Mouse (Mus musculus) embryonic facial prominence, embryonic 10.5 days (tissue): ENCODE measurements around the gene Ptk7. TPM values are rescaled to one million over a fixed set of nuclear protein-coding genes. Genes with fewer than 3 reads are reported as not detected.

Experiments
- DNase-seq: peaks from one replicate; pipeline ENCODE4 v3.0.0-alpha.2; 2017; ENCODE audit warnings: low spot score
- H3K27ac ChIP-seq: fragments of 300-500 bp; sonication (generic); replicated peaks from 2 replicates; pipeline ENCODE4 v1.5.1; 2016; ENCODE audit warnings: mild to moderate bottlenecking
- H3K27me3 ChIP-seq: fragments of 300-500 bp; sonication (generic); replicated peaks from 2 replicates; pipeline ENCODE4 v1.6.1; 2016; ENCODE audit warnings: low read depth, mild to moderate bottlenecking; ENCODE audit not compliant: poor library complexity, severe bottlenecking
- H3K36me3 ChIP-seq: fragments of 300-500 bp; sonication (generic); replicated peaks from 2 replicates; pipeline ENCODE4 v1.6.1; 2016; ENCODE audit warnings: mild to moderate bottlenecking, moderate library complexity
- H3K4me1 ChIP-seq: fragments of 300-500 bp; sonication (generic); 2 replicates; pipeline ENCODE4 v1.6.1; 2016
- H3K4me3 ChIP-seq: fragments of 300-500 bp; sonication (generic); 2 replicates; pipeline ENCODE4 v1.5.1; 2016; ENCODE audit warnings: mild to moderate bottlenecking, moderate library complexity
- H3K9me3 ChIP-seq: fragments of 300-500 bp; sonication (generic); 2 replicates; pipeline ENCODE4 v1.6.1; 2016; ENCODE audit warnings: mild to moderate bottlenecking
- WGBS: fragments of 180-500 bp; shearing (Covaris S2); methylation state at CpG from one replicate; pipeline ENCODE4 v1.1.7; 2016; 5-methylcytosine and 5-hydroxymethylcytosine counted together
- polyA plus RNA-seq: library from polyadenylated mRNA; unstranded; fragments of >200 nt; fragmentation: Nextera tagmentation; extraction: Ambion mirVana; gene quantifications from 2 replicates; pipeline ENCODE4 v1.2.1, GENCODE M21; 2016

Gene Ptk7
- polyA plus RNA-seq, 1 experiment from 2014 or later: 92.5 TPM

DNA sequence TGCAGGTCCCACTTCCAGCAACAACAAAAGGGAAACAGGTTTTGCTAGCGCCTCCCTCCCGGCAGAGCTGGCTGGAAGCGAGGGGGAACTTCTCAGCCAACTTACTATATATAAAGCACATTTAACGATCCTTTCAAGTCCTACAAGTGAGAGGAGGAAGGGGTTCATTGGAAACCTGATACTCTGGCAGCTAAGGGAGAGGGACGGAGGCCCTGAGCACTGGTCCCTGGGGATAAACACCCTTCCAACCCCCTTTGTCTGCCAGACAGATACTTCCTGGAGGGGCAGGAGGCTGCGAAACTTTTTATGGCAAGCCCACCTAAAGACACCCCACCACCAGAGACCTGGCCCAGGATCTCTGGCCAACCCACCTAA lies 10.9 kb downstream of the Ptk7 start:
- 6% methylated on average over 6 of the region's 6 CpGs for WGBS
- H3K27me3 ChIP-seq: no peaks in the 10 kb centered on the region
- peak overlapping the region; percentile 47 for H3K4me3 ChIP-seq
- peaks cover 96% of the 10 kb centered on the region for H3K4me1 ChIP-seq
- H3K9me3 ChIP-seq: no peaks in the 10 kb centered on the region
- H3K36me3 ChIP-seq: peaks cover 5% of the 10 kb centered on the region; the same call in 1 of the 2 replicates
- DNase-seq: no peak
- H3K27ac ChIP-seq: peak overlapping the region; percentile 96

- Histone ChIP-seq H3K27ac (peak overlapping the region; percentile 96), H3K4me3 (peak overlapping the region; percentile 47)
Measured at GRCm38 (mm10) chr17:46617799-46618198, 11.5 kb downstream of the Ptk7 start.

DNA sequence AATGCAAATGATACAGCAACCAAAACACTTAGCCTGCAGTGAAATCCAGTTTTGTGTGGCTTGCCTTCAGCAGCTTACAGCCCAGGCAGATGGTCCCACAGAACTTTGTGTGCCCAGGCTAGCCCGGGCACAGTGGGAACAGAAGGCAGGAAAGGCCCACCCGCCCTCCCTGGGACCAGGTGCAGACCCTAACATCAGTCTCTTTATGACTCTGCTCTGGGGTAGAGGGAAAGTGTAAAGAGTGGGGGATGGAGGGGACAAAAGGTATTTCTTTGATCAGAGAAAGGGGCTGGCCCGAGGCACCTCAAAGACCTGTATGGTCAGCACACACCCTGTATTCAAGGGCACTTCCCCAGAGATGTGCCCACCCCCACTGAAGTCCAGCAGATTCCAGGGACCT lies 16.1 kb downstream of the Ptk7 start:
- Histone ChIP-seq H3K4me1 (peaks cover 86% of the 10 kb centered on the region), H3K4me3 (0 out of 2 replicates have a peak overlapping the region, but pooled peaks have one; percentile 11), H3K9me3 (no peaks in the 10 kb centered on the region), H3K36me3 (peaks cover 26% of the 10 kb centered on the region), H3K27me3 (no peaks in the 10 kb centered on the region), H3K27ac (peak overlapping the region; percentile 55)
- no peak for DNase-seq
- 58% methylated on average over 3 of the region's 3 CpGs for WGBS

More at GRCm38 (mm10) chr17:46617799-46618198, 11.5 kb downstream of the Ptk7 start:
- peaks cover 96% of the 10 kb centered on the region for H3K4me1 ChIP-seq
- no peaks in the 10 kb centered on the region for H3K27me3 ChIP-seq
- no peak for DNase-seq
- no peaks in the 10 kb centered on the region for H3K9me3 ChIP-seq
- 64% methylated on average over 12 of the region's 12 CpGs for WGBS
- peaks cover 5% of the 10 kb centered on the region; the same call in 1 of the 2 replicates for H3K36me3 ChIP-seq

GRCm38 (mm10) chr17:46612820-46613219 lies 16.5 kb downstream of the Ptk7 start:
- no peak for DNase-seq
- Histone ChIP-seq H3K4me1 (peaks cover 85% of the 10 kb centered on the region), H3K9me3 (no peaks in the 10 kb centered on the region), H3K36me3 (peaks cover 26% of the 10 kb centered on the region), H3K4me3 (0 out of 2 replicates have a peak overlapping the region, but pooled peaks have one; percentile 11), H3K27ac (peak overlapping the region; percentile 55), H3K27me3 (no peaks in the 10 kb centered on the region)
- 46% methylated on average over 4 of the region's 4 CpGs for WGBS

GRCm38 (mm10) chr17:46612189-46612588 lies 17.1 kb downstream of the Ptk7 start:
- Histone ChIP-seq H3K4me1 (peaks cover 85% of the 10 kb centered on the region), H3K27me3 (no peaks in the 10 kb centered on the region), H3K27ac (peak overlapping the region; percentile 55), H3K36me3 (peaks cover 26% of the 10 kb centered on the region), H3K4me3 (no peak overlapping the region), H3K9me3 (no peaks in the 10 kb centered on the region)
- 71% methylated on average over 2 of the region's 2 CpGs for WGBS
- DNase-seq: no peak

- peaks cover 79% of the 10 kb centered on the region for H3K4me1 ChIP-seq
- no peaks in the 10 kb centered on the region for H3K9me3 ChIP-seq
- no peak overlapping the region for H3K4me3 ChIP-seq
- H3K36me3 ChIP-seq: peaks cover 26% of the 10 kb centered on the region
- no peaks in the 10 kb centered on the region for H3K27me3 ChIP-seq
- no peak for DNase-seq
- 95% methylated on average over 6 of the region's 6 CpGs for WGBS
- H3K27ac ChIP-seq: no peak overlapping the region
Measured at GRCm38 (mm10) chr17:46611316-46611715, 18.0 kb downstream of the Ptk7 start.

GRCm38 (mm10) chr17:46609721-46610514 lies 19.4 kb downstream of the Ptk7 start:
- Histone ChIP-seq H3K4me1 (peaks cover 80% of the 10 kb centered on the region), H3K9me3 (no peaks in the 10 kb centered on the region), H3K27ac (peak overlapping the region; percentile 70), H3K36me3 (peaks cover 26% of the 10 kb centered on the region), H3K4me3 (peak overlapping the region; percentile 31; the same call in 1 of the 2 replicates), H3K27me3 (no peaks in the 10 kb centered on the region)
- 50% methylated on average over 15 of the region's 15 CpGs for WGBS
- DNase-seq: peak; percentile 49

- WGBS: 87% methylated on average over 12 of the region's 12 CpGs
- Histone ChIP-seq H3K4me1 (peaks cover 61% of the 10 kb centered on the region), H3K36me3 (peaks cover 28% of the 10 kb centered on the region), H3K9me3 (no peaks in the 10 kb centered on the region), H3K27me3 (no peaks in the 10 kb centered on the region), H3K4me3 (no peak overlapping the region), H3K27ac (no peak overlapping the region)
- DNase-seq: no peak
Measured at GRCm38 (mm10) chr17:46605987-46606386, 23.3 kb downstream of the Ptk7 start.

DNA sequence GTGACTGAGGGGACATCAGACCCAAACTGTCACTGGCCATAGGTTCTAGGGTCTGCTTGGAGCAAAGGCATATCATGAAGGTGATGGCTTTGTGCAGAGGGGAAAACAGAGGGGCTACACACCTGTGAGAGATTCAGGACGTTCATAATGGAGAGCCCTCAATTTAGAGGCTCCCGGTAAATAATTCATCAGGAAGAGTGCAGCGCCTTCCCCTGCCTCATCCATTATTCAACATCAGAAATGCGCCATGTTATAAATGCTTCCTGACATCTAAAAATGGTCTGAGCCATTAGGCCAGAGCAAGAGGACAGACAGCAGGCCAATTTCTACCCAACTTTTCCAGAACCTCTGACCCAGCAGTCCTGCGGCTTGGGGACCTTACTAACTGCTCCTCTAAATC lies 24.2 kb downstream of the Ptk7 start:
- Histone ChIP-seq H3K27ac (peak overlapping the region; percentile 54), H3K9me3 (no peaks in the 10 kb centered on the region), H3K36me3 (peaks cover 24% of the 10 kb centered on the region), H3K4me3 (no peak overlapping the region), H3K27me3 (no peaks in the 10 kb centered on the region), H3K4me1 (peaks cover 53% of the 10 kb centered on the region)
- 77% methylated on average over 5 of the region's 5 CpGs for WGBS
- no peak for DNase-seq

- 95% methylated on average over 4 of the region's 4 CpGs for WGBS
- Histone ChIP-seq H3K27ac (no peak overlapping the region), H3K9me3 (no peaks in the 10 kb centered on the region), H3K4me3 (no peak overlapping the region), H3K27me3 (no peaks in the 10 kb centered on the region), H3K36me3 (peaks cover 22% of the 10 kb centered on the region), H3K4me1 (peaks cover 41% of the 10 kb centered on the region)
- no peak for DNase-seq
Measured at GRCm38 (mm10) chr17:46603229-46603628, 26.1 kb downstream of the Ptk7 start.

DNA sequence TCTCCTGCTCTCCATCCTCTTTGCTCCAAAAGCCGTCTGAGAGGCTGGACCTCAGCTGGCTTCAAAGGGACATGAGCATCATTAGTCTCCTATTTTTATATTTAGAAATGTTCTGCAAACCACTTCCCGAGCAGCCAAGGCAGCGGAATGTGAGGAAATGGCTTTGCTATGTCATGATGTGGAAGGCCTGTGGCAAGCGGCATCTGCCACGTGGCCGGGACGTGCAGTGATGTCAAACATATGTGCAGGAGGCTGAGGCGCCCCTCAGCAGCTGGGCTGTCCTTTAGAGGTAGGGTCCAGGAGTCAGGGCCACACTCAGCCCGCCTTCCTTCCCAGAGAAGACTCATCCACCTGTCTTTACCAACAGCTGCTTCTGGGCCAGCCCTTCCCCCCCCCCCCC lies 27.1 kb downstream of the Ptk7 start:
- Histone ChIP-seq H3K9me3 (no peaks in the 10 kb centered on the region), H3K27me3 (no peaks in the 10 kb centered on the region), H3K36me3 (peaks cover 32% of the 10 kb centered on the region), H3K27ac (peak overlapping the region; percentile 61), H3K4me3 (no peak overlapping the region), H3K4me1 (peaks cover 32% of the 10 kb centered on the region)
- peak; percentile 46 for DNase-seq
- 76% methylated on average over 9 of the region's 9 CpGs for WGBS

DNA sequence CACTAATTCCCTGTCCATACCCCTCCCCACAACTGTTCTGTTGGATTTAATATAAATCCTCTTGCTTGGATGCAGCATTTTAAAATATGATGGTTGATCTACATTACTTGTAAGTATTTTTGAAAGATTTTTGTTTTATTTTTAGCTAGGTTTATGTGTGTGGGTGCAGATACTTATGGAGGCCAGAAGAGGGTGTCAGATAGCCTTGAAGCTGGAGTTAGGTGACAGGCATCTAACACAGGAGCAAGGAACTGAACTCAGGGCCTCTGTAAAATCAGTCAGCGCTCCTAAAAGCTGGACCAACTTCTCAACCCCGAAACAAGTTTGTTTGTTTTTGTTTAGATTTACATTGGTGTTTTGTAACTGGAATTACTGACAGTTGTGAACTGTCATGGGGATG lies 28.7 kb downstream of the Ptk7 start:
- WGBS: 88% methylated on average over 2 of the region's 2 CpGs
- no peak overlapping the region for H3K27ac ChIP-seq
- no peak for DNase-seq
- no peak overlapping the region for H3K4me3 ChIP-seq
- no peaks in the 10 kb centered on the region; the same call in 1 of the 2 replicates for H3K9me3 ChIP-seq
- peaks cover 24% of the 10 kb centered on the region for H3K4me1 ChIP-seq
- H3K27me3 ChIP-seq: no peaks in the 10 kb centered on the region
- H3K36me3 ChIP-seq: peaks cover 42% of the 10 kb centered on the region

DNA sequence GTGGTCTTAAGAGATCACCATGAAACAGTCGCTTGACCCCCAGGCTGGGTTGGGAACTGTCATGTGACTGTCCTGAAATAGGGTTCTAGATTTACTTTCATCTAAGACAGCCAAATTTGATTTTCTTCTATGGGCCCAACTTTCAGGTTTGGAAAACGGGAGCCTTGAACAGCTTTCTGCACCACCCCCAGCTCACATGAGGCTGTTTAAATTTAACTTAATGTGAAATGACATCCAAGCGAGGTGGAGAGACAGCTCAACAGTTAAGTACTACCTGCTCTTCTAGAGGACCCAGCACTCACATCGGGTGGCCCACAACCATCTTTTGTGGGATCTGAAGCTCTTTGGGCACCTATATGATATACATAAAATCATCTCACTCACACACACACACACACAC lies 30.3 kb downstream of the Ptk7 start:
- 80% methylated on average over 4 of the region's 4 CpGs for WGBS

More for the DNA sequence above, 30.3 kb downstream of the Ptk7 start:
- DNase-seq: no peak
- H3K4me1 ChIP-seq: peaks cover 25% of the 10 kb centered on the region
- no peaks in the 10 kb centered on the region; the same call in 1 of the 2 replicates for H3K9me3 ChIP-seq
- no peak overlapping the region for H3K27ac ChIP-seq
- H3K27me3 ChIP-seq: no peaks in the 10 kb centered on the region
- H3K36me3 ChIP-seq: peaks cover 42% of the 10 kb centered on the region
- H3K4me3 ChIP-seq: no peak overlapping the region
